Mouse (Mus musculus) embryonic facial prominence, embryonic 15.5 days (tissue): ENCODE data around the gene Plppr3. TPM values are rescaled to one million over a fixed set of nuclear protein-coding genes. Genes with fewer than 3 reads are reported as not detected.

ENCODE experiments used
- ATAC-seq: fragments of 200-750 bp; cut with Nextera tagmentation; 2 replicates; pipeline ENCODE4 v1.8.0; 2017; ENCODE audit warnings: low read depth, moderate TSS enrichment; ENCODE audit not compliant: insufficient number of reproducible peaks, low FRiP score, low TSS enrichment
- H3K27ac ChIP-seq: fragments of 300-500 bp; sonication (generic); replicated peaks from 2 replicates; pipeline ENCODE4 v1.5.1; 2015; ENCODE audit warnings: mild to moderate bottlenecking, inconsistent platforms
- H3K27me3 ChIP-seq: fragments of 300-500 bp; sonication (generic); 2 replicates; pipeline ENCODE4 v1.6.1; 2015; ENCODE audit warnings: inconsistent platforms
- H3K36me3 ChIP-seq: fragments of 300-500 bp; sonication (generic); 2 replicates; pipeline ENCODE4 v1.6.1; 2015; ENCODE audit warnings: mild to moderate bottlenecking, inconsistent platforms
- H3K4me1 ChIP-seq: fragments of 300-500 bp; sonication (generic); 2 replicates; pipeline ENCODE4 v1.6.1; 2015; ENCODE audit warnings: inconsistent platforms
- H3K4me2 ChIP-seq: fragments of 300-500 bp; sonication (generic); replicated peaks from 2 replicates; pipeline ENCODE4 v1.6.1; 2015; ENCODE audit warnings: mild to moderate bottlenecking, inconsistent platforms
- H3K4me3 ChIP-seq: fragments of 300-500 bp; sonication (generic); replicated peaks from 2 replicates; pipeline ENCODE4 v1.5.1; 2015; ENCODE audit warnings: mild to moderate bottlenecking, inconsistent platforms
- H3K9ac ChIP-seq: fragments of 300-500 bp; sonication (generic); 2 replicates; pipeline ENCODE4 v1.6.1; 2015; ENCODE audit warnings: inconsistent platforms
- H3K9me3 ChIP-seq: fragments of 300-500 bp; sonication (generic); replicated peaks from 2 replicates; pipeline ENCODE4 v1.6.1; 2016; ENCODE audit warnings: inconsistent platforms
- WGBS: fragments of 180-500 bp; shearing (Covaris S2); methylation state at CpG from one replicate; pipeline ENCODE4 v1.1.7; 2015; 5-methylcytosine and 5-hydroxymethylcytosine counted together
- polyA plus RNA-seq: library from polyadenylated mRNA; unstranded; fragments of >200 nt; fragmentation: Nextera tagmentation; extraction: Ambion mirVana; gene quantifications from 2 replicates; pipeline ENCODE4 v1.2.1, GENCODE M21; 2015

Gene Plppr3
- 59.9 and 68.2 TPM in 2 replicates for polyA plus RNA-seq

DNA sequence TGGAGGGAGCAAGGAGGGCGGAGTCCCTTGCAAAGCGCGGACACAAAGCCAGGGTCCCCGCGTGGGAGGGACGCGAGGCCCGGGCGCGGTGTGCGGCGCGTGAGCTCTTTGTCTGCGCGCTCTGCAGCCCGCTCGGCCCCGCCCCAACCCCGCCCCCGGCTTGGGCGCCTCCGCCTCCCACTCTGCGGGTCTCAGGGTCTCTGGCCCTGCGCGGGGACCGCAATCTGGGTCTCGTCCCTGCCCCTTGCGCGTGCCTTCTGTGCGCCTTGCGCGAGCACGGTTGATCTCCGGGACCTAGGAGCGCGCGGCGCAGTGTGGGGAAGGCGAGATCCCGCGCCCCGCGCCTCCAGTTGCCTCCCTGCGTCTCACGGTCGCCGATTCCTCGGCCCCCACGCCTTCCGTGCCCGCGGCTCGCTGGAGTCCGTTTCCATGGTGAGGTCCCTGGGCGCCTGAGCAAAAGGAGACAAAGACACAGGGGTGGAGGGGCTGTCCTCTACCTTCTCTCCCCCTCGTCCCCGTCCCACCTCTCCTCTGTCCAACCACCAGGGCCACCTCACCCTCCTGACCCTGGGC, at the start of gene Plppr3, which contains the start of gene Prtn3:
Gene Plppr3, minus strand, starts transcription at position 345 of the 573 bp plus-strand sequence.
Gene Prtn3, plus strand, starts transcription at position 187 of the 573 bp plus-strand sequence.
- Histone ChIP-seq H3K9me3 (no peaks in the 10 kb centered on the region), H3K27ac (peak within 1 kb of the TSS; percentile 81), H3K4me1 (peaks cover 34% of the 10 kb centered on the region), H3K36me3 (peaks cover 10% of the 10 kb centered on the region; the same call in 1 of the 2 replicates), H3K4me3 (peak within 1 kb of the TSS; percentile 72), H3K9ac (peak within 1 kb of the TSS; percentile 81), H3K4me2 (peak within 1 kb of the TSS; percentile 93), H3K27me3 (no peaks in the 10 kb centered on the region)
- ATAC-seq: peak; percentile 90
- under 1% methylated on average over 55 of the region's 57 CpGs for WGBS

DNA sequence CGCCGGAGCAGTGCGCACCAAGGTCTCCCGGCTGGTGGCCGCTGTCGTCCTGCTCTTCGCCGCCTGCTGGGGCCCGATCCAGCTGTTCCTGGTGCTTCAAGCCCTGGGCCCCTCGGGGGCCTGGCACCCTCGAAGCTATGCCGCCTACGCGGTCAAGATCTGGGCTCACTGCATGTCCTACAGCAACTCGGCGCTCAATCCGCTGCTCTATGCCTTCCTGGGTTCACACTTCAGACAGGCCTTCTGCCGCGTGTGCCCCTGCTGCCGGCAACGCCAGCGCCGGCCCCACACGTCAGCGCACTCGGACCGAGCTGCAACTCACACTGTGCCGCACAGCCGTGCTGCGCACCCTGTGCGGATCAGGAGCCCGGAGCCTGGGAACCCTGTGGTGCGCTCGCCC, 47.1 kb upstream of the Plppr3 start:
- Histone ChIP-seq H3K27me3 (peaks cover 63% of the 10 kb centered on the region), H3K9ac (no peak overlapping the region), H3K4me3 (peak overlapping the region; percentile 25), H3K4me1 (peaks cover 58% of the 10 kb centered on the region), H3K9me3 (no peaks in the 10 kb centered on the region), H3K4me2 (peak overlapping the region; percentile 46), H3K27ac (no peak overlapping the region), H3K36me3 (no peaks in the 10 kb centered on the region)
- WGBS: 1% methylated on average over 34 of the region's 34 CpGs
- no peak for ATAC-seq

DNA sequence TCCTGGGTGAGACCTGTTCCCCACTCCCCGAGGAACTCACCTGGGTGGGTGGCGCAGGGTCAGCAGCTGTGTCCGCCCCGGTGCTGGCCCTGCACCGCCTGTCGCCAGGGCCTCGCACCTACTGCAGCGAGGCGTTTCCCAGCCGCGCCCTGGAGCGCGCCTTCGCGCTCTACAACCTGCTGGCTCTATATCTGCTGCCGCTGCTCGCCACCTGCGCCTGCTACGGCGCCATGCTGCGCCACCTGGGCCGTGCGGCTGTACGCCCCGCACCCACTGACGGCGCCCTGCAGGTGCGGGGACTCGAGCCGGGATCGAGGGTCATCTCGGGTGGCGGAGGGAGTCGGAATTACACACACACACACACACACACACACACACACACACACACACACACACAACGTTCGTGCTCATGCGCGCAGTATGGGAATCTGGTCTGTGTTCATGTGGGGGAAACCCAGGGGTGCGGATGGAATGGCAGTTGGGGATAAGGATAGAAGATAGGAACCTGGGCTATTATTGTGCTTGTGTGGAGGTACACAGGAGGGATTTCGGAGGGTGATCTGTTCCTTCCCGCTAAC, 46.6 kb upstream of the Plppr3 start, which contains the start of gene R3hdm4:
Gene R3hdm4, minus strand, starts transcription at position 251 of the 578 bp plus-strand sequence.
- WGBS: 5% methylated on average over 41 of the region's 41 CpGs
- ATAC-seq: no peak
- no peaks in the 10 kb centered on the region for H3K36me3 ChIP-seq
- H3K27ac ChIP-seq: no peak within 1 kb of the TSS
- no peak within 1 kb of the TSS for H3K9ac ChIP-seq
- peak within 1 kb of the TSS; percentile 46 for H3K4me2 ChIP-seq
- H3K4me3 ChIP-seq: peak within 1 kb of the TSS; percentile 25
- peaks cover 54% of the 10 kb centered on the region for H3K4me1 ChIP-seq
- H3K9me3 ChIP-seq: no peaks in the 10 kb centered on the region
- peaks cover 63% of the 10 kb centered on the region for H3K27me3 ChIP-seq

DNA sequence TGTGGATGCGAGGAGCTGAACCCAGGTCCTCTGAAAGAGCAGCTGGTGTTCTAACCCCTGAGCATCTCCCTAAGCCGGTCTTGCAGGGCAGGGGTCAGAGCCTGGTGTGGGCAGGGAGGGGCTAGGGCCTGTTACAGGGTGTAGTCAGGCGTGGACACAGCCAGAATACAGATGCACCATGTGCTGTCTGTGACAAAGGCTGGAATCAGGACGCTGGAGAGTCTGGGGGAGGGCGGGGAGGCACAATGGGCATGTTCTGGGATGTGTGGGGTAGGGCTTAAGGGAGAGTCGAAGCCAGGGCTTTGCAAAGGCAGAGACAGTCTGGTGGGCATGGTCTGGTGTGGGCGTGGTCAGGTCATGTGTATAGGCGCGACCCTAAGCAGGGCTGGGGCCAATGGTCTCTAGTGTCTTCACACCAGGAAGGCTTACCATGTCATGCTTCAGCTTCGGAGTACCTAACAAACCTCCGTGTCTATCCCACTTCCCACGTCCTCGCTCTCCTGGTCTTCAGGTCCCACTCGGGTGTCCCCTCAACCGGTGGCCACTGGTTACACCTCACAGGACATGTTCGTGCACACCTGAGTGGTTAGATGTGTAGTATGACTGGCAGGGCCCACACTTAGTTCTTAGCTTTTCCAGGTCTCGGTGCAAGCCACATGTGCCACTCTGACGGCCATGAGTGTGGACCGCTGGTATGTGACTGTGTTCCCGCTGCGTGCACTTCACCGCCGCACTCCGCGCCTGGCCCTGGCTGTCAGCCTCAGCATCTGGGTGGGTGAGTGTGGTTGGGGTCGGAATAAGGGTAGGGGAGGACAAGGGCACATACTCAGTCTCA, 45.8 kb upstream of the Plppr3 start:
- Histone ChIP-seq H3K4me1 (peaks cover 55% of the 10 kb centered on the region), H3K4me2 (peak overlapping the region; percentile 46; the same call in 1 of the 2 replicates), H3K9ac (no peak overlapping the region), H3K4me3 (peak overlapping the region; percentile 25; the same call in 1 of the 2 replicates), H3K27ac (no peak overlapping the region), H3K36me3 (no peaks in the 10 kb centered on the region), H3K27me3 (peaks cover 63% of the 10 kb centered on the region), H3K9me3 (no peaks in the 10 kb centered on the region)
- WGBS: 17% methylated on average over 26 of the region's 26 CpGs
- ATAC-seq: no peak

DNA sequence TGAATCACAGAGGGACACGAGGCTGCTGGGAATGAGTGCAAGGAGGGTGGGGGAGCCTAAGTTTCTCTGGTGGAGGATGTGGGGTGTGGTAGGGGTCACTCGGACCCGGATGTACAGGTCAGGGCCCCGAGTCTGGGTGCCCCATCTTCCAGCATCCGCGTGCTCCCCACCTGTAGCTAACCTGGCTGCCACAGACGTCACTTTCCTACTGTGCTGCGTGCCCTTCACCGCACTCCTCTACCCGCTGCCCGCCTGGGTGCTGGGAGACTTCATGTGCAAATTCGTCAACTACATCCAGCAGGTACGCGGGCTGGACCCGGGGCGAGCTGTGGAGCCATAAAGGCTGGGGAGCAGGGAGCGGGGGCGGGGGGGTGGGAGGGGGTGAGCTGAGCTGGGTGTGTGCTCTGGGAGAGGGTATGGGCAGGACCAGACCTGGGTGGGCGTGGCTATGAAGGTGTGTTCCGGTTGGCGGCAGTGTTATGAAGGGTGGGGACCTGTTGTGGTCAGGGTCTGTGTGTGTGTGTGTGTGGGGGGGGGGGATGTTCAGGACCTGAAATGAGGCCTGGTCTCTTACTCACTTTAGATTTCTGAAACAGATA, 44.9 kb upstream of the Plppr3 start:
- ATAC-seq: no peak
- 2% methylated on average over 21 of the region's 21 CpGs for WGBS
- peaks cover 63% of the 10 kb centered on the region for H3K27me3 ChIP-seq
- no peak overlapping the region for H3K9ac ChIP-seq
- H3K9me3 ChIP-seq: no peaks in the 10 kb centered on the region
- H3K27ac ChIP-seq: no peak overlapping the region
- no peaks in the 10 kb centered on the region for H3K36me3 ChIP-seq
- H3K4me1 ChIP-seq: peaks cover 65% of the 10 kb centered on the region
- H3K4me2 ChIP-seq: peak overlapping the region; percentile 33
- peak overlapping the region; percentile 18 for H3K4me3 ChIP-seq

DNA sequence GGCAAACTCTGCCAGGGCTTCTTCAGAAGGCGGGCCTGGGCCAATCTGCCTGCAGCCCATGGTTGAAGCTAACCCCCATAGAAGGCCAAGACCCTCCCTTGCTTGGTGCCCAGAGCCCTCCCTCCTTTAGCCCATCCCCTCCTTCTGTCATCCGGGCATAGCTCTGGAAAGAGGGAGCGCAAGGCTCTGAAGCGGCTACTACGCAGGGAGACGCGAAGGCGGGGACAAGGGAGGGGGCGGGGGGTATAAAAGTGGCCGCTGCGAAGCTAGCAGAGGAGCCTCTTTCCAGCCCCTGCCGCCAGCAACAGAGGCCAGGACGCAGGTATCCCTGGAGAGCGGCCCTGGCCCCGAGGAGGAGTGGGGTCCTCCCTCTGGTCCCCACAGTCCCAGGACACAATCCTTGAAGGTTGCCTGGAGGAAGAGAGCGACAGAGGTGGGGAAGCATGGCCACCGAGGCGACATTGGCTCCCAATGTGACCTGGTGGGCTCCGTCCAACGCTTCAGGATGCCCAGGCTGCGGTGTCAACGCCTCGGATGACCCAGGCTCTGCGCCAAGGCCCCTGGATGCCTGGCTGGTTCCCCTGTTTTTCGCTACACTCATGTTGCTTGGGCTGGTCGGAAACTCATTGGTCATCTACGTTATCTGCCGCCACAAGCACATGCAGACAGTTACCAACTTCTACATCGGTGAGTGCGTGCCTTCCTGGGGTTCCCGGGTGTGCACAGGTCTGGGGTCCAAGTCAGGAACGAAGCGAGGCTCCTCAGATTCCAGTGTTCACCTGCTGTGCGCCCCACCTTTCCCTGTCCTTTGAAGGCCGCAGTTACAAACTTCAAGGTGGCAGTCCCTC, 44.0 kb upstream of the Plppr3 start:
- 7% methylated on average over 34 of the region's 35 CpGs for WGBS
- H3K9me3 ChIP-seq: no peaks in the 10 kb centered on the region
- H3K4me1 ChIP-seq: peaks cover 66% of the 10 kb centered on the region
- H3K4me3 ChIP-seq: peak overlapping the region; percentile 18
- peaks cover 61% of the 10 kb centered on the region for H3K27me3 ChIP-seq
- H3K36me3 ChIP-seq: no peaks in the 10 kb centered on the region
- H3K9ac ChIP-seq: no peak overlapping the region; the same call in 1 of the 2 replicates
- no peak for ATAC-seq
- H3K4me2 ChIP-seq: peak overlapping the region; percentile 16
- H3K27ac ChIP-seq: no peak overlapping the region

DNA sequence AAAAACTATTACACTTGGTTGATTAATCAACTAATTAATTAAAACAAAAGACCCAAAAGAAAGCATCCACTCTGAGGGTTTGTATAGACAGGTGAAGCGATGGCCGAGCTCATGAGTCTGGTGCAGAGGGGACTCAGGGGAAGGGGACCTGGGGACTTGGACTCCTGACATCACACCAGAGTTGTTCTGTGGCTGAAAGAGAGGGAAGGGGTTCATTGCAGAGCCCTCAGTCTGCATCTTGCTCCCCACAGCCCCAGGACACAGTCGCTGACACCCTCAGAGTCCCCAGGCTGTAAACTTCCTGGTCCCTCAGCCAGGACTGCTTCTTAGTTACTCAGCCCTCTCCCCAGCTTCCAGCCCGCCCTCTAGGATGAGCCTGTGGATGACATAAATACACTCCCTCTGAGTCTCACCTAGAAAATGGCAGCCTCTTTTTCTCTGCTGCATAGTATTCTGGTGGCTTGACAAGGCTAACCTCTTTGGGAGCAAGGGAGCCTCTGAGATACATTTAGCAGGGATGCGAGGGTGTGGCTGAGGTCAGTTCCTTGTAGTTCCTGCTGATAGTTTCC, 43.2 kb upstream of the Plppr3 start:
- peaks cover 52% of the 10 kb centered on the region for H3K27me3 ChIP-seq
- no peak overlapping the region for H3K27ac ChIP-seq
- 61% methylated on average over 5 of the region's 5 CpGs for WGBS
- H3K4me3 ChIP-seq: peak overlapping the region; percentile 87
- no peaks in the 10 kb centered on the region for H3K36me3 ChIP-seq
- 0 out of 2 replicates have a peak overlapping the region, but pooled peaks have one; percentile 99 for H3K9ac ChIP-seq
- peak overlapping the region; percentile 91 for H3K4me2 ChIP-seq
- ATAC-seq: no peak
- peaks cover 71% of the 10 kb centered on the region for H3K4me1 ChIP-seq
- no peaks in the 10 kb centered on the region for H3K9me3 ChIP-seq

DNA sequence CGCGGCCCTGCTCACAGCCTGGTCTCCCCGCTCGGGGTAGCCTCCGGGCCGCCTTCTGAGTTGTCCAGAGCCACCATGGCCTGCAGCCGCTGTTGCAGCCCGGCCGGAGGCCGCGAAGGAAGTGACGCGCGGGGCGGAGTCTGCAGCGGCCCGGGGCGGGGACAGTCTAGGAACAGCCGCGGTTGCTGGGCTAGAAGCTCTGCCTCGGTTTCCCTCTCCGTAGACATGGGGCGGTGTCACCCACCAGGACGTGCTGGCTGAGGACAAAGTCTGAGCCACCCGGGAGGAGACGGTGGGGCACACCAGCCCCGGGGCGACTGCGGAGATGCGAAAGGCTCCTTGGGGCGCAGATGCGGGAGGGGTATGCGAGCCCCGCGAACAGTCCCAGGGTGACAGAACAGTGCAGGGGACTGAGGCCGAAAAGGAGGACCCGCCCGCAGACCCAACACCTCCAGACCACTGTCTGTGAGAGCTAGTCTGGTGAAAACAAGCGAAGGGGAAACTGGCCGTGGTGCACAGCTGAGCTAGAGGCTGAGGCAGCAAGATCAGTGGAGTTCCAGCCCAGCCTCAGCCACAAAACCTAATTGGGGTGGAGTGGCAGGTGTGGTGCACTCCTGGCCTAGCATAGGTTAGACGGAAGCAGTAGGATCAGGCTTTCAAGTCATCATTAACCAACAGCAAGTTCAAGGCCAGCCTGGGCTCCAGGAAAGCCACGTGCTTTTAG, 42.5 kb upstream of the Plppr3 start, which contains the start of gene Kiss1r:
Gene Kiss1r, plus strand, starts transcription at position 164 of the 724 bp plus-strand sequence.
- Histone ChIP-seq H3K9me3 (no peaks in the 10 kb centered on the region), H3K27me3 (peaks cover 46% of the 10 kb centered on the region), H3K36me3 (peaks cover 4% of the 10 kb centered on the region), H3K4me2 (peak within 1 kb of the TSS; percentile 91), H3K9ac (peak within 1 kb of the TSS; percentile 99), H3K27ac (peak within 1 kb of the TSS; percentile 82), H3K4me1 (peaks cover 76% of the 10 kb centered on the region), H3K4me3 (peak within 1 kb of the TSS; percentile 87)
- WGBS: 2% methylated on average over 42 of the region's 42 CpGs
- peak; percentile 84 for ATAC-seq

DNA sequence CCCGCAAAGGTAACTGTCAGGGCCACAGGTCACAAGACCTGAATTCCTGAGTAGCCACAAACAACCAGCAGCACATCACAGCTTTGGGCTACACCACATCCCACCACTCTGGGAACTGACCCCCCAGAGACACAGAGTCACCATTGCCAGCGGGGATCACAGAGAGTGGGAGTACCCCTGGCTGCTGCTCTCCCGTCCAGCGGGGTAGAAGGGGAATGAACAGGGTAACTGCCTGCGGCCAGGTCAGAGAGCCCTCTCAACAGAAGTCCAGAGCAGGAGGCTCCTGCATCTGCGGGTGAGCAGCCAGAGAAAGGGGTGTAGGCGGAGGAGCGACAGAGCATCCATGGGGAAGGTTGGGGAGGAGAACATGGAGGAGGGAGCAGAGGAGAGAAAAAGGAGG, 41.6 kb upstream of the Plppr3 start:
- H3K27ac ChIP-seq: peak overlapping the region; percentile 82; the same call in 1 of the 2 replicates
- ATAC-seq: no peak
- H3K9me3 ChIP-seq: no peaks in the 10 kb centered on the region
- H3K4me2 ChIP-seq: peak overlapping the region; percentile 91
- 11% methylated on average over 8 of the region's 8 CpGs for WGBS
- peaks cover 12% of the 10 kb centered on the region for H3K36me3 ChIP-seq
- peak overlapping the region; percentile 87 for H3K4me3 ChIP-seq
- H3K9ac ChIP-seq: peak overlapping the region; percentile 99
- H3K4me1 ChIP-seq: peaks cover 68% of the 10 kb centered on the region
- H3K27me3 ChIP-seq: peaks cover 37% of the 10 kb centered on the region
